Mouse (Mus musculus) CH12.LX (cell line): ENCODE measurements at regions not wholly inside any gene's neighbourhood (a gene's known extent, or its start where the extent isn't known, plus 50 kb on each side); places are given as distances from the start of the nearest gene placed in this dataset.

Experiments used
- DNase-seq: peaks from one replicate; pipeline ENCODE4 v3.0.0-alpha.2; 2013; ENCODE audit errors: extremely low read depth
- H3K27ac ChIP-seq: 2 replicates; pipeline ENCODE4 v1.5.1; 2012; ENCODE audit warnings: low read depth, mild to moderate bottlenecking, control low read depth, moderate library complexity; ENCODE audit not compliant: insufficient read depth
- H3K27me3 ChIP-seq: replicated peaks from 2 replicates; pipeline ENCODE3; 2012; ENCODE audit warnings: inconsistent platforms
- H3K36me3 ChIP-seq, 2 experiments: replicated peaks in 1 of 2; 2 replicates each; pipeline versions ENCODE3 to v1.6.1; 2012; ENCODE audit warnings: inconsistent platforms in 1 of 2, low read length in 1 of 2, mild to moderate bottlenecking in 1 of 2, mixed read lengths in 1 of 2, moderate library complexity in 1 of 2; ENCODE audit not compliant: control insufficient read depth in 1 of 2, insufficient read depth in 1 of 2
- H3K4me1 ChIP-seq, 2 experiments: 2 replicates each; pipeline ENCODE4 v1.6.1; 2012; ENCODE audit warnings: inconsistent platforms in 1 of 2, moderate library complexity in 1 of 2; ENCODE audit not compliant: insufficient read depth in 2 of 2, control insufficient read depth in 1 of 2
- H3K4me2 ChIP-seq: 2 replicates; pipeline ENCODE4 v1.6.1; 2012; ENCODE audit warnings: low read depth, mild to moderate bottlenecking, control low read depth; ENCODE audit not compliant: poor library complexity, insufficient read depth, severe bottlenecking
- H3K4me3 ChIP-seq, 3 experiments: fragments of 150-350 bp in 1 of 3; sonication (generic) in 1 of 3; replicated peaks in 1 of 3; 2 replicates each; pipeline versions ENCODE3 to v1.5.1; 2011 to 2012; ENCODE audit warnings: low read depth in 2 of 3, low read length in 2 of 3, mild to moderate bottlenecking in 2 of 3, moderate library complexity in 2 of 3, control low read depth in 1 of 3, improper control_type of control experiment in 1 of 3, inconsistent platforms in 1 of 3, mixed read lengths in 1 of 3; ENCODE audit not compliant: poor library complexity in 1 of 3
- H3K79me2 ChIP-seq: replicated peaks from 2 replicates; pipeline ENCODE4 v1.6.1; 2012; ENCODE audit warnings: mild to moderate bottlenecking, moderate library complexity; ENCODE audit not compliant: control insufficient read depth, poor library complexity, insufficient read depth, severe bottlenecking; ENCODE audit errors: extremely low read depth
- H3K9ac ChIP-seq: 2 replicates; pipeline ENCODE4 v1.6.1; 2012; ENCODE audit warnings: low read depth, mild to moderate bottlenecking, control low read depth, moderate library complexity; ENCODE audit not compliant: insufficient read depth
- H3K9me3 ChIP-seq: replicated peaks from 2 replicates; pipeline ENCODE3; 2012; ENCODE audit warnings: low read length, inconsistent platforms, mixed read lengths
- BHLHE40 ChIP-seq: IDR thresholded peaks from 2 replicates; pipeline ENCODE4 v1.6.1; 2011; ENCODE audit warnings: mild to moderate bottlenecking, low read depth, low read length, improper control_type of control experiment
- CHD2 ChIP-seq: IDR thresholded peaks from 2 replicates; pipeline ENCODE4 v1.6.1; 2011; ENCODE audit warnings: low read length, improper control_type of control experiment
- CTCF ChIP-seq, 2 experiments: IDR thresholded peaks in 1 of 2; conservative IDR thresholded peaks in 1 of 2; 2 replicates each; pipeline ENCODE4 v1.5.1; 2011 to 2012; ENCODE audit warnings: low read depth in 2 of 2, low read length in 2 of 2, improper control_type of control experiment in 1 of 2, inconsistent platforms in 1 of 2, mild to moderate bottlenecking in 1 of 2, moderate library complexity in 1 of 2
- E2F4 ChIP-seq: IDR thresholded peaks from 2 replicates; pipeline ENCODE4 v1.6.1; 2011; ENCODE audit warnings: low read depth, low read length, improper control_type of control experiment; ENCODE audit not compliant: insufficient replicate concordance
- ELF1 ChIP-seq: IDR thresholded peaks from 2 replicates; pipeline ENCODE4 v1.6.1; 2014; ENCODE audit warnings: low read depth, mild to moderate bottlenecking, inconsistent platforms, low read length, improper control_type of control experiment
- ETS1 ChIP-seq: conservative IDR thresholded peaks from 2 replicates; pipeline ENCODE4 v1.6.1; 2012; ENCODE audit warnings: low read depth, mild to moderate bottlenecking, inconsistent platforms, low read length, improper control_type of control experiment, moderate library complexity
- HCFC1 ChIP-seq: IDR thresholded peaks from 2 replicates; pipeline ENCODE4 v1.6.1; 2012; ENCODE audit warnings: low read depth, mild to moderate bottlenecking, inconsistent platforms, low read length, improper control_type of control experiment
- IRF4 ChIP-seq: IDR thresholded peaks from 2 replicates; pipeline ENCODE4 v1.6.1; 2014; ENCODE audit warnings: low read depth, mild to moderate bottlenecking, inconsistent platforms, low read length, improper control_type of control experiment
- JUN ChIP-seq: IDR thresholded peaks from 2 replicates; pipeline ENCODE4 v1.6.1; 2011; ENCODE audit warnings: low read depth, mild to moderate bottlenecking, low read length, improper control_type of control experiment, moderate library complexity; ENCODE audit not compliant: insufficient read depth
- JUND ChIP-seq: conservative IDR thresholded peaks from 2 replicates; pipeline ENCODE4 v1.6.1; 2011; ENCODE audit warnings: low read depth, low read length, improper control_type of control experiment
- KAT2A ChIP-seq: IDR thresholded peaks from 2 replicates; pipeline ENCODE4 v1.6.1; 2012; ENCODE audit warnings: low read length, improper control_type of control experiment, inconsistent platforms; ENCODE audit not compliant: insufficient replicate concordance
- MAFK ChIP-seq: IDR thresholded peaks from 2 replicates; pipeline ENCODE4 v1.6.1; 2011; ENCODE audit warnings: low read length, improper control_type of control experiment; ENCODE audit not compliant: insufficient replicate concordance
- MAX ChIP-seq: IDR thresholded peaks from 2 replicates; pipeline ENCODE4 v1.6.1; 2011; ENCODE audit warnings: low read length, improper control_type of control experiment
- MEF2A ChIP-seq: IDR thresholded peaks from 2 replicates; pipeline ENCODE4 v1.6.1; 2014; ENCODE audit warnings: low read depth, mild to moderate bottlenecking, inconsistent platforms, low read length, improper control_type of control experiment, borderline replicate concordance
- MYC ChIP-seq: IDR thresholded peaks from 2 replicates; pipeline ENCODE4 v1.6.1; 2011; ENCODE audit warnings: low read depth, mild to moderate bottlenecking, improper control_type of control experiment, low read length
- NELFE ChIP-seq: IDR thresholded peaks from 2 replicates; pipeline ENCODE4 v1.6.1; 2011; ENCODE audit warnings: low read depth, low read length, improper control_type of control experiment
- NRF1 ChIP-seq: IDR thresholded peaks from 2 replicates; pipeline ENCODE4 v1.6.1; 2014; ENCODE audit warnings: low read depth, mild to moderate bottlenecking, inconsistent platforms, low read length, improper control_type of control experiment, moderate library complexity
- PAX5 ChIP-seq: IDR thresholded peaks from 2 replicates; pipeline ENCODE4 v1.6.1; 2012; ENCODE audit warnings: low read length, inconsistent platforms, mixed read lengths
- SMC3 ChIP-seq: IDR thresholded peaks from 2 replicates; pipeline ENCODE4 v1.6.1; 2011; ENCODE audit warnings: low read depth, low read length, improper control_type of control experiment
- TBP ChIP-seq: conservative IDR thresholded peaks from 2 replicates; pipeline ENCODE4 v1.6.1; 2011; ENCODE audit warnings: low read depth, low read length, improper control_type of control experiment
- USF2 ChIP-seq: conservative IDR thresholded peaks from 2 replicates; pipeline ENCODE4 v1.6.1; 2011; ENCODE audit warnings: low read depth, low read length, improper control_type of control experiment
- ZC3H11A ChIP-seq: IDR thresholded peaks from 2 replicates; pipeline ENCODE4 v1.6.1; 2012; ENCODE audit warnings: low read depth, mild to moderate bottlenecking, inconsistent platforms, low read length, improper control_type of control experiment
- ZKSCAN1 ChIP-seq: IDR thresholded peaks from 2 replicates; pipeline ENCODE4 v1.6.1; 2012; ENCODE audit warnings: low read depth, inconsistent platforms, low read length, improper control_type of control experiment, borderline replicate concordance
- ZMIZ1 ChIP-seq: IDR thresholded peaks from 2 replicates; pipeline ENCODE4 v1.6.1; 2012; ENCODE audit warnings: low read depth, mild to moderate bottlenecking, inconsistent platforms, low read length, improper control_type of control experiment
- ZNF384 ChIP-seq: IDR thresholded peaks from 2 replicates; pipeline ENCODE4 v1.6.1; 2012; ENCODE audit warnings: low read depth, low read length, improper control_type of control experiment, inconsistent platforms
- dilution Hi-C: fragments of 300-500 bp; cut with MboI; formaldehyde crosslinking; loops from 2 replicates; pipeline ENCODE4 v1.14.3; 2020; ENCODE audit warnings: low sequenced_read_pairs; ENCODE audit not compliant: extremely low pct_unique_long_range_greater_than_20kb, extremely low pct_ligation_motif_present
- in situ Hi-C: fragments of 300-500 bp; cut with MboI; formaldehyde crosslinking; loops from 3 replicates; pipeline ENCODE4 v1.14.3; 2019; ENCODE audit warnings: low sequenced_read_pairs, low pct_ligation_motif_present, low pct_unique_long_range_greater_than_20kb, mixed read lengths

DNA sequence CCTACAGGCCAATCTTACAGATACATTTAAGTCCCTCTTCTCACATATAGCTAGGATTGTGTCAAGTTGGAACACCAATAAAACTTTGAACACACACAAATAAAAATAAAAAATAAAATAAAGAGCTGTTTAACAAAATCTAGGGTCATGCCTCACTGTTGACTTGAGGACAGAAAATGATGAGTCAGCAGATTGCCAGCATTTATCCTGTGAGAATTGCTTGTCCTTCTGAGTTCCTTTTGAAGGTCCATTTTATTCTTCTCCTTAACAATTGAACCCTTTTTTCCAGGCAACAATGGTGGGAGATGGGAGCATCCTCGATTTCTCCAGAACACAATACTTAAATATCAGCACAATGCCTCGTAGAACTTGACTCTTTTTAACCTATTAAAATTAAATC is 1022.4 kb upstream of the Adgrl4 start:
- in situ Hi-C loops: no loop called here
- H3K27ac ChIP-seq: no peak overlapping the region
- peaks cover 16% of the 10 kb centered on the region for H3K9me3 ChIP-seq
- no peak overlapping the region for H3K9ac ChIP-seq
- no peaks in the 10 kb centered on the region for H3K4me1 ChIP-seq
- no peaks in the 10 kb centered on the region for H3K27me3 ChIP-seq
- H3K4me2 ChIP-seq: no peak overlapping the region
- no peak overlapping the region for H3K4me3 ChIP-seq
- no peaks in the 10 kb centered on the region for H3K79me2 ChIP-seq
- TF ChIP-seq E2F4 (no peak), MAFK (peak; percentile 99)
- no peak for DNase-seq
- no peaks in the 10 kb centered on the region for H3K36me3 ChIP-seq
- dilution Hi-C loops: no loop called here

GRCm38 (mm10) chr3:150416447-150416846 is 1021.2 kb upstream of the Adgrl4 start:
- TF ChIP-seq E2F4 (no peak), IRF4 (no peak), CHD2 (no peak), JUN (no peak), ZNF384 (no peak), ZC3H11A (no peak), MAX (no peak), ELF1 (no peak), MEF2A (no peak), USF2 (no peak), PAX5 (no peak), CTCF (conservative IDR thresholded peaks at IDR 0.05 in 1 of 2, IDR thresholded peaks at IDR 0.05 in 1 of 2; ENCODE audit: low read depth in 2 of 2, low read length in 2 of 2) (no peak), MAFK (no peak), ETS1 (no peak)
- TF ChIP-seq, all 38 proteins: peak for 0
- in situ Hi-C loops: no loop called here
- Histone ChIP-seq H3K27ac (no peak overlapping the region), H3K4me3 (no peak overlapping the region), H3K27me3 (no peaks in the 10 kb centered on the region), H3K9me3 (peaks cover 16% of the 10 kb centered on the region), H3K4me2 (no peak overlapping the region), H3K36me3 (no peaks in the 10 kb centered on the region), H3K9ac (no peak overlapping the region), H3K79me2 (no peaks in the 10 kb centered on the region), H3K4me1 (no peaks in the 10 kb centered on the region)
- DNase-seq: no peak
- dilution Hi-C loops: no loop called here

DNA sequence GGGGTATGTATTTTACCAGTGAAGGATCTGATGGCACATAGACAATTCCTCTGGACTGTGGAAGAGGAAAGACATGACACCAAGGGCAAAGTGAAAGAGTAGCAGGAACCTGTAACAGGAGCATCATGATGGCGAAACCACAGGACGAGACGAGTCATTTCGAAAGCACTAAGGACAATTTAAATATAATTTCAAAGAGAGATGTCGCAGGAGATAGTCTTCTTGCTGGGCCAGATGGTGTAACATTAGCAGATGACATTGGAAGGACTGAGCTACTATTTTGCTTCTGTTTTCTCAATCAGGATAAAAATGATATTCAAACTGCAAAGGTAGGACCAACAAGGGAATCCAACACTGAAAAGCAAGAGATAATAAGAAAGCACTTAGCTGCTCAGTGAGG is 1009.7 kb upstream of the Adgrl4 start:
- peak; percentile 38 for DNase-seq
- H3K4me1 ChIP-seq: peaks cover 0 to 26% of the 10 kb centered on the region in 2 experiments; a peak in 2 of 4 replicates
- no peak overlapping the region for H3K4me2 ChIP-seq
- no peak overlapping the region for H3K9ac ChIP-seq
- no peaks in the 10 kb centered on the region for H3K79me2 ChIP-seq
- no peak overlapping the region for H3K27ac ChIP-seq
- in situ Hi-C loops: no loop called here
- no peaks in the 10 kb centered on the region for H3K36me3 ChIP-seq
- peaks cover 20% of the 10 kb centered on the region for H3K9me3 ChIP-seq
- dilution Hi-C loops: no loop called here
- H3K4me3 ChIP-seq: no peak overlapping the region
- H3K27me3 ChIP-seq: no peaks in the 10 kb centered on the region
- TF ChIP-seq MEF2A (no peak), MAFK (no peak), MAX (no peak), E2F4 (no peak), TBP (no peak), JUND (peak; percentile 79), HCFC1 (no peak), USF2 (no peak), SMC3 (no peak), MYC (no peak), JUN (peak; percentile 2; the same call in 1 of the 2 replicates), BHLHE40 (no peak), PAX5 (no peak), NRF1 (no peak), ZKSCAN1 (no peak), KAT2A (no peak), ETS1 (no peak), NELFE (no peak), ZMIZ1 (no peak)
